Mouse (Mus musculus) lung, adult 2 months (tissue): ENCODE measurements around the gene Thrap3.

Experiments used
- CTCF ChIP-seq: fragments of 200-500 bp; IDR thresholded peaks from 2 replicates; pipeline ENCODE4 v1.5.1; 2011; ENCODE audit warnings: mild to moderate bottlenecking, low read length, control low read depth; ENCODE audit not compliant: insufficient read depth
- POLR2A ChIP-seq: fragments of 200-500 bp; IDR thresholded peaks from 2 replicates; pipeline ENCODE4 v1.6.1; 2011; ENCODE audit warnings: low read depth, mild to moderate bottlenecking, control low read depth, low read length, borderline replicate concordance; ENCODE audit errors: extremely low read depth

DNA sequence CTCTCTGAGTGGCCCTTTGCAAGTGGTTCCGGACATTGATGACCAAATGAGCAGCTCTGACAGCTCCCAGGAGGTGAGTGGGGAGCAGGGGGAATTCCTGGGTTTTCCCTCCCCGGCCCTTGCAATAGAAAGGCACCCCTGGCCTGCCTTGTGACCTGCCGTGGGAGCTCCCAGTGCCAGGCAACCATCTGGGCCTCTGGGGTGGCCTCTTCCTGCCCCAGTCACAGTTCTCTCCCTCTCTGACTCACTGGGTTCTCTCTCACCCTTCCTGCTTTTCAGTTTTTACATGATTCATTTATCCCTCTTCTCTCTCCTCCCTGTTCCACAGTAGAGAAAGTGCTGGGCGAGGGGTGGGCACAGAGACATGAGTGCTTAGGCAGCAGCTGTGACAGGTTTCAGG, 64.8 kb downstream of the Thrap3 start:
- TF ChIP-seq CTCF (no peak), POLR2A (no peak)
